Mouse (Mus musculus) liver, embryonic 14.5 days (tissue): Measurements from ENCODE around the gene Hoxd11.

Source experiments
- CTCF ChIP-seq: IDR thresholded peaks from 2 replicates; pipeline ENCODE4 v1.5.1; 2016; ENCODE audit warnings: antibody characterized with exemption, low read depth, control low read depth
- EP300 ChIP-seq: IDR thresholded peaks from 2 replicates; pipeline ENCODE4 v1.6.1; 2016; ENCODE audit warnings: antibody characterized with exemption, low read depth

DNA sequence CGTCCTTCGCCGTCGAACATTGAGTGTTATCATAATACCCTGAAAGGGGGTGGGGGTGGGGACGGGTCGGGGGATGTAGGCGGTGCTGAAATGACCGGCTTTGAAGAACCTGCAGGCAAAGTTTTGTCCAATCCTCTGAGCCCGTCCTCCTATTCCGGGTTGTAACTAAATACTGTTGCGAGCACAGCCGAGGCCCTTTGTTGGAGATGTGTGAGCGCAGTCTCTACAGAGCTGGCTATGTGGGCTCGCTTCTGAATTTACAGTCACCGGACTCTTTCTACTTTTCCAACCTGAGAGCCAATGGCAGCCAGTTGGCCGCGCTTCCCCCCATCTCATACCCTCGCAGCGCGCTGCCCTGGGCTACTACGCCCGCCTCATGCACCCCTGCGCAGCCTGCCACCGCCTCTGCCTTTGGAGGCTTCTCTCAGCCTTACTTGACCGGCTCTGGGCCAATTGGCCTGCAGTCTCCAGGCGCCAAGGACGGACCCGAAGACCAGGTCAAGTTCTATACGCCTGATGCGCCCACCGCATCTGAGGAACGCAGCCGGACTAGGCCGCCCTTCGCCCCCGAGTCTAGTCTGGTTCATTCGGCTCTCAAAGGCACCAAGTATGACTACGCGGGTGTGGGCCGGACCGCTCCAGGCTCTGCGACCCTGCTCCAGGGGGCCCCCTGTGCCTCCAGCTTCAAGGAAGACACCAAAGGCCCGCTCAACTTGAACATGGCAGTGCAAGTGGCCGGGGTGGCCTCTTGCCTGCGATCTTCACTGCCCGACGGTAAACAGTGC lies 4.3 kb upstream of the Hoxd11 start, which contains the start of gene Hoxd12:
- no peak for TF ChIP-seq CTCF
- TF ChIP-seq EP300: no peak
